Comparison of ENCODE assay signal across 23 mouse cellular contexts in the genomic region with DNA sequence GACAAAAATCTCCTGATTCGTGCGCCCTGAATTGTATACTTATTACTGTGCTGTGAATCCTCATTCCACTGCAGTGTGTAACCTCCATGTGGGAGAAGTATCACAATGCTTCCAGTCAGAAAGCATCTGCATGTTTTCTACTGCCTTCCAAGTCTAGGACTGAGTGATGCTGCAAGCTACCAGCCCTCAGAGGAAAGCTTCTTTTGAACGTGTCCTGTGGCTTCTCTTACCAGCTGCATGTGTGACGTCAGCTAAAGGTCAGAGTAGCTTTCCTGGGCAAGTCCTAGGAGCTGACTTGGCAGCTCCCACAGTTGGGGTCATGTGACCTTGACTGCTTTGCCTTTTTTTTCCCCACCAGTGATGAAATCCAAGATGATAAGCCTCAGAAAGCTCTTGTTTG.
DNase-seq lines count a peak whose midpoint lies in the region; ATAC-seq and TF ChIP-seq lines count a peak whose summit lies in the region.
"Had no signal": no experiment of that assay in that cellular context is flagged by ENCODE, and none has a peak within 500 bp of the region (broad histone marks: within the 10 kb centered on the region; RNA-seq: fewer than 3 reads in every experiment).

No protein-coding gene starts in this region.

- peak overlapping the region; percentile 47; the same call in 1 of the 2 replicates for H3K27ac ChIP-seq in cerebellum, adult 2 months (ENCODE audit: insufficient read depth, low read length)
- H3K27ac ChIP-seq in kidney, adult 2 months (ENCODE audit: insufficient read depth, low read depth, low read length): no peak overlapping the region
- no peak overlapping the region for H3K27ac ChIP-seq in kidney, embryonic 16.5 days (ENCODE audit: low read length)
- H3K27ac ChIP-seq in forebrain, embryonic 15.5 days (replicated peaks): no peak overlapping the region
- H3K27ac ChIP-seq: heart, embryonic 10.5 days; layer of hippocampus, adult 2 months; liver, embryonic 13.5 days had no signal

- ATAC-seq in kidney, embryonic 16.5 days (ENCODE audit: low FRiP score, low TSS enrichment): no peak
- ATAC-seq in forebrain, embryonic 15.5 days (replicated peaks): no peak
- ATAC-seq: forebrain, postnatal 0 days; intestine, postnatal 0 days; midbrain, embryonic 16.5 days had no signal

- H3K27me3 ChIP-seq in cerebellum, adult 2 months (ENCODE audit: control insufficient read depth, insufficient read depth, low read length): no peaks in the 10 kb centered on the region
- no peaks in the 10 kb centered on the region for H3K27me3 ChIP-seq in kidney, adult 2 months (replicated peaks; ENCODE audit: control insufficient read depth, insufficient read depth, low read length)
- no peaks in the 10 kb centered on the region for H3K27me3 ChIP-seq in kidney, embryonic 16.5 days (ENCODE audit: insufficient read depth, low read length)
- H3K27me3 ChIP-seq in forebrain, embryonic 15.5 days: no peaks in the 10 kb centered on the region
- H3K27me3 ChIP-seq: CH12.LX; liver, embryonic 13.5 days had no signal

- no peak for DNase-seq in cerebellum, adult 2 months
- DNase-seq in cerebellum, postnatal 25 days: no peak
- peak; percentile 56 for DNase-seq in kidney, adult 2 months
- peak; percentile 36 for DNase-seq in 416B (ENCODE audit: low read depth)
- peak; percentile 43 for DNase-seq in brain, adult 2 months (ENCODE audit: low read depth, low spot score)
- no peak for DNase-seq in thymus, adult 18-20 months
- DNase-seq: adrenal gland, postnatal 14 days; cerebellum, postnatal 10 days; forebrain, postnatal 0 days; kidney, postnatal 14 days; liver, embryonic 13.5 days; lung, embryonic 14.5 days; lung, postnatal 4 days; right cerebral cortex, adult 18-20 months; thymus, adult 2 months; thymus, postnatal 4 days had no signal

- no peak for TF ChIP-seq POLR2A in cerebellum, adult 2 months (IDR thresholded peaks at IDR 0.05; ENCODE audit: borderline replicate concordance, insufficient read depth, low read length)
- no peak for TF ChIP-seq POLR2A in kidney, adult 2 months (IDR thresholded peaks at IDR 0.05; ENCODE audit: low read depth, low read length)

- 34% methylated on average over 4 of the region's 4 CpGs for WGBS in cerebellum, adult 2 months
- WGBS in kidney, adult 2 months: 59% methylated on average over 4 of the region's 4 CpGs
- WGBS in kidney, embryonic 16.5 days: 54% methylated on average over 4 of the region's 4 CpGs
- 69% methylated on average over 4 of the region's 4 CpGs for WGBS in forebrain, embryonic 15.5 days

- no peak for TF ChIP-seq CTCF in cerebellum, adult 2 months (IDR thresholded peaks at IDR 0.05; ENCODE audit: borderline replicate concordance, insufficient read depth, low read depth, low read length)
- no peak for TF ChIP-seq CTCF in kidney, adult 2 months (conservative IDR thresholded peaks at IDR 0.05; ENCODE audit: insufficient read depth, insufficient read length, low read depth, low read length)

- H3K9ac ChIP-seq in kidney, embryonic 16.5 days (replicated peaks; ENCODE audit: low read length): no peak overlapping the region
- H3K9ac ChIP-seq in forebrain, embryonic 15.5 days (replicated peaks): no peak overlapping the region
- H3K9ac ChIP-seq: forebrain, postnatal 0 days; liver, embryonic 13.5 days; lung, embryonic 14.5 days had no signal

- H3K4me2 ChIP-seq in kidney, embryonic 16.5 days (replicated peaks; ENCODE audit: low read depth, low read length): no peak overlapping the region
- no peak overlapping the region for H3K4me2 ChIP-seq in forebrain, embryonic 15.5 days (replicated peaks)
- H3K4me2 ChIP-seq: liver, embryonic 13.5 days; lung, embryonic 14.5 days had no signal

- H3K9me3 ChIP-seq in kidney, embryonic 16.5 days (ENCODE audit: low read length): no peaks in the 10 kb centered on the region
- H3K9me3 ChIP-seq in forebrain, embryonic 15.5 days: no peaks in the 10 kb centered on the region
- H3K9me3 ChIP-seq: heart, embryonic 10.5 days; liver, embryonic 13.5 days had no signal

- peaks cover 7% of the 10 kb centered on the region for H3K4me1 ChIP-seq in cerebellum, adult 2 months (ENCODE audit: control insufficient read depth, insufficient read depth, low read length)
- peaks cover 4% of the 10 kb centered on the region; the same call in 1 of the 2 replicates for H3K4me1 ChIP-seq in kidney, adult 2 months (ENCODE audit: control insufficient read depth, insufficient read depth, low read length)
- H3K4me1 ChIP-seq in kidney, embryonic 16.5 days (ENCODE audit: insufficient read depth, low read length): no peaks in the 10 kb centered on the region
- peaks cover 14% of the 10 kb centered on the region for H3K4me1 ChIP-seq in forebrain, embryonic 15.5 days
- H3K4me1 ChIP-seq: heart, embryonic 10.5 days; liver, embryonic 13.5 days had no signal

- no peak overlapping the region for H3K4me3 ChIP-seq in cerebellum, adult 2 months (replicated peaks; ENCODE audit: insufficient read depth, low read depth, low read length)
- H3K4me3 ChIP-seq in kidney, adult 2 months (ENCODE audit: insufficient read depth, low read depth, low read length): no peak overlapping the region
- H3K4me3 ChIP-seq in kidney, embryonic 16.5 days (ENCODE audit: low read length): no peak overlapping the region
- no peak overlapping the region for H3K4me3 ChIP-seq in forebrain, embryonic 15.5 days
- H3K4me3 ChIP-seq: heart, embryonic 10.5 days; layer of hippocampus, adult 2 months; liver, embryonic 13.5 days had no signal

- no peaks in the 10 kb centered on the region for H3K36me3 ChIP-seq in kidney, adult 2 months (ENCODE audit: control insufficient read depth, insufficient read depth, low read length)
- no peaks in the 10 kb centered on the region for H3K36me3 ChIP-seq in kidney, embryonic 16.5 days (ENCODE audit: insufficient read depth, low read length)
- no peaks in the 10 kb centered on the region for H3K36me3 ChIP-seq in forebrain, embryonic 15.5 days
- H3K36me3 ChIP-seq: heart, embryonic 10.5 days; liver, embryonic 13.5 days had no signal

Comparison
In these comparisons a context has a peak if more than half of its experiments do, and no peak if none do; other contexts are left out.
1. DNase-seq: peak in kidney, adult 2 months (single experiment), 416B (single experiment) and brain, adult 2 months (single experiment); none in cerebellum, adult 2 months (0 of 2), cerebellum, postnatal 25 days (0 of 2) and thymus, adult 18-20 months (0 of 2).